Mouse (Mus musculus) hindbrain, embryonic 10.5 days (tissue): ENCODE data around the gene Ly75. TPM values are rescaled to one million over a fixed set of nuclear protein-coding genes. Genes with fewer than 3 reads are reported as not detected.

Experiments used
- DNase-seq: peaks from one replicate; pipeline ENCODE4 v3.0.0-alpha.2; 2017; ENCODE audit warnings: low spot score
- H3K27ac ChIP-seq: fragments of 300-500 bp; sonication (generic); 2 replicates; pipeline ENCODE4 v1.5.1; 2016; ENCODE audit warnings: mild to moderate bottlenecking, moderate library complexity
- H3K27me3 ChIP-seq: fragments of 300-500 bp; sonication (generic); 2 replicates; pipeline ENCODE4 v1.6.1; 2016; ENCODE audit warnings: mild to moderate bottlenecking; ENCODE audit not compliant: poor library complexity, insufficient read depth, severe bottlenecking
- H3K36me3 ChIP-seq: fragments of 300-500 bp; sonication (generic); 2 replicates; pipeline ENCODE4 v1.6.1; 2016; ENCODE audit warnings: mild to moderate bottlenecking, moderate library complexity
- H3K4me1 ChIP-seq: fragments of 300-500 bp; sonication (generic); replicated peaks from 2 replicates; pipeline ENCODE4 v1.6.1; 2016; ENCODE audit warnings: mild to moderate bottlenecking
- H3K4me3 ChIP-seq: fragments of 300-500 bp; sonication (generic); 2 replicates; pipeline ENCODE4 v1.5.1; 2016; ENCODE audit warnings: mild to moderate bottlenecking, moderate library complexity
- H3K9me3 ChIP-seq: fragments of 300-500 bp; sonication (generic); 2 replicates; pipeline ENCODE4 v1.6.1; 2016; ENCODE audit warnings: mild to moderate bottlenecking, moderate library complexity
- WGBS: fragments of 180-500 bp; shearing (Covaris S2); methylation state at CpG from one replicate; pipeline ENCODE4 v1.1.7; 2016; 5-methylcytosine and 5-hydroxymethylcytosine counted together
- polyA plus RNA-seq: library from polyadenylated mRNA; unstranded; fragments of >200 nt; fragmentation: Nextera tagmentation; extraction: Ambion mirVana; gene quantifications from 2 replicates; pipeline ENCODE4 v1.2.1, GENCODE M21; 2016

The Ly75 gene
- polyA plus RNA-seq, 1 experiment from 2014 or later: 2.7 TPM

DNA sequence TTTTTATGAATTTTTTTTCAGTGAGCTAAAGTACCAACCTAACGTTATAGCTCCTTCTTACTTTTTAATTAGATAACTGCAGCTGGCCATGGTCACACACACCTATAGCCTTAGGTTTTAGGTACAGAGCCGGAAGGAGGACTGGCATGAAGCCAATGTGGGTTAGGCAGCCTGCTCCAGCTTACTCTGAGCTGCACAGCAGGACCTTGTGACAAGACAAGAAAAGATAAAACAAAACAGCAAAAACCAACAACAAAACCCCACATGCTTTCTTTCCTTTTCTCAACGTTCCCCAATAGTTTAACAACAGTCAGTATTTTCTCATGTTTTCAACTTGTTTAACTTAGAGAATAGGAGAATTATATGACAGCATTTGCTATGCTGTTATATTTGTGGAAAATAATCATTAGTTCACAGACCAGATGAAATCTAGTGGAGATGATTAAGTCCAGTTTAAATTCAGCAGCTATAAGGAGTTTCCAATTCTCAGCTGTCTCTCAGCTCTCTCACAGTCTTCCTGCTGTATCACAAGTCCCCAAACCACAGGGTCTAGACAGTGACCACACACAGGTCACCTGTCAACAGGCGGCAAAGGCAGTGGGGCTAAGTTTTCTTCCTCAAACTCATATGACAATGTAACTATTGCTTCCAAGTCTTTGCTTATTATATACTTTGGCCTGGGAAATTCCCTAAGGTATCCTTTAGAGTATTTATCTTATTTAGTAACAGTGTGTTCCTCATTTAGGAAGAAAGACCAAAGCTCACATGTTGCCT is 40.8 kb downstream of the Ly75 start:
- 68% methylated on average over 4 of the region's 4 CpGs for WGBS
- no peak for DNase-seq

DNA sequence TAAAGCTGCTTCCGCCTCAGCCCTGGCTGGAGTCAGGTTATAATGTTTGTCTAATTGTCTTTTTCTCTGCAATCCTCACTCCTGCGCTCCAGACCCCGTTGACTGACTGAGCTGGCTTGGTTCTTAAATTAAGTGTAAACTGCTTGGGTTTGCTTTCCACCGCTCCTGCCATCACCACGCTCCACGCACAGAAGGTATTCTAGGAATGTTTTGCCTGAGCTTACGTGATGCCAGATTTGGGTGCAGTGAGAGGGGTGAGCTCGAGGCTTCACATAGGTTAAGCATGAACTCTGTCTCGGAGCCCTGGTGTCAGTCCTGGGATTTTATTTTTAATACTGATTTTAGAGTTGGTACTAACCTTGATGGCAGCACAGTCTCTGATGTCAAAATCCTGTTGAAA is 45.2 kb downstream of the Ly75 start:
- DNase-seq: no peak
- Histone ChIP-seq H3K36me3 (no peaks in the 10 kb centered on the region), H3K4me1 (0 out of 2 replicates have a peak, but pooled peaks cover 4% of the 10 kb centered on the region), H3K27ac (no peak overlapping the region), H3K27me3 (peaks cover 3% of the 10 kb centered on the region; the same call in 1 of the 2 replicates), H3K4me3 (no peak overlapping the region), H3K9me3 (no peaks in the 10 kb centered on the region)
- 34% methylated on average over 9 of the region's 9 CpGs for WGBS

More for the DNA sequence above, 40.8 kb downstream of the Ly75 start:
- no peak overlapping the region for H3K27ac ChIP-seq
- no peaks in the 10 kb centered on the region for H3K9me3 ChIP-seq
- H3K4me1 ChIP-seq: peaks cover 26% of the 10 kb centered on the region
- H3K36me3 ChIP-seq: no peaks in the 10 kb centered on the region
- no peak overlapping the region for H3K4me3 ChIP-seq
- peaks cover 3% of the 10 kb centered on the region; the same call in 1 of the 2 replicates for H3K27me3 ChIP-seq

DNA sequence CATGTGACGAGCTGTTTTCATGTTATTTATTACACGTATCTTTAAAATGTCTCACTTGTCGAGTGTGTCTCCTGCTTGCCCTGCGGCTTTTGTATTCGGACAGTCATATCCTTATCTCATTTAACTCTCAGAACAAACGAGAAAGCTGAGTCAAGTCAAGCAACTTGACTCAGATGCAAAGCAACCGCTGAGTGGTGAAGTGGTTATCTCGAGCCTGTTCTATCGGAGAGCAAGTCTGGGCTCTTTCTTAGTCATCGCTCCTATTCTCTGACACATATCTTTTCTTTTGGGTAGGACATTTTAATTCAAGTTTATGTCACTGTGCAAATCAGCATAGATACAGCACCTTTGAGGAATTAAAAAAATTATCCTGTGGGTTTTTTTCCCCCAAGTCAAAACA is 54.5 kb downstream of the Ly75 start:
- Histone ChIP-seq H3K36me3 (no peaks in the 10 kb centered on the region), H3K9me3 (no peaks in the 10 kb centered on the region), H3K27ac (no peak overlapping the region), H3K27me3 (no peaks in the 10 kb centered on the region), H3K4me1 (no peaks in the 10 kb centered on the region), H3K4me3 (no peak overlapping the region)
- no peak for DNase-seq
- 93% methylated on average over 10 of the region's 10 CpGs for WGBS

DNA sequence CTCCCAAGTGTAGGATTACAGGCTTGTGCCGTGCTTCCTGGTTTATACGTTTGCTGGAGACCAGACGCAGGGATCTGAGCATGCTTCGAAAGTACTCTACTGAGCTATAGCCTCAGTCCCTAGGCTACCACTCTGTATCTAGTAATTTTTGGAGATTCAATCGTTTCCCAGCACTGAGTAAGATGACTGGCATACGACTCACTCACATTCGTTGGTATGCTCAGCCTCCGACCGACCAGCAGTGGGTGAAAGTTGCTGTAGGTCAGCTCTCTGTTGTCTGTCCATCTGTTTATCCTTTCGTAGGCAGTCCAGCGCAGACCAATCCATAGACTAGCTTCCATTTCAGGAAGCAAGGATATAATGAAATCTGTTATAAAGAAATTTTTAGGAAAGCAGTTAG is 55.5 kb downstream of the Ly75 start:
- 90% methylated on average over 11 of the region's 11 CpGs for WGBS
- no peak overlapping the region for H3K4me3 ChIP-seq
- H3K27me3 ChIP-seq: no peaks in the 10 kb centered on the region
- no peaks in the 10 kb centered on the region for H3K36me3 ChIP-seq
- H3K27ac ChIP-seq: no peak overlapping the region
- no peaks in the 10 kb centered on the region for H3K4me1 ChIP-seq
- H3K9me3 ChIP-seq: no peaks in the 10 kb centered on the region
- no peak for DNase-seq

DNA sequence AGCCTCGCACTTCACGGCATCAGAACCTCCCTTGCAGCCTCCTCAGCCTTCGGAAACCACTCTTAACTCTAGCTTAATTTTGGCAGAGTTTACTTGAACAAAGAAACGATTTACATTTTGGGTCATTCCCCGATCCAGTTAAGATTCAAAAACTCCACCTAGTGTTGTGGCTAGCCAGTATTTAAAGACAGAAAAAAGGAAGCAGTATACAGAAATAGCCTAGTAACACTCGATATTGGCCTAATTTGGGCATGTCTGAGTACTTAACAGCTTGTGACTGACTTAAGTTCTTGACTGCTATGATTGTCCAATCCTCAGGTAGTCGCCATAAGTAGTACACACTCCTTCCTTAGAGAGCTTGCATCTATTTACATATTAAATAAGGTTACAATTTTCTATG is 56.2 kb downstream of the Ly75 start:
- Histone ChIP-seq H3K4me3 (no peak overlapping the region), H3K36me3 (no peaks in the 10 kb centered on the region), H3K27me3 (no peaks in the 10 kb centered on the region), H3K27ac (no peak overlapping the region), H3K9me3 (no peaks in the 10 kb centered on the region), H3K4me1 (no peaks in the 10 kb centered on the region)
- DNase-seq: no peak
- 93% methylated on average over 7 of the region's 7 CpGs for WGBS

DNA sequence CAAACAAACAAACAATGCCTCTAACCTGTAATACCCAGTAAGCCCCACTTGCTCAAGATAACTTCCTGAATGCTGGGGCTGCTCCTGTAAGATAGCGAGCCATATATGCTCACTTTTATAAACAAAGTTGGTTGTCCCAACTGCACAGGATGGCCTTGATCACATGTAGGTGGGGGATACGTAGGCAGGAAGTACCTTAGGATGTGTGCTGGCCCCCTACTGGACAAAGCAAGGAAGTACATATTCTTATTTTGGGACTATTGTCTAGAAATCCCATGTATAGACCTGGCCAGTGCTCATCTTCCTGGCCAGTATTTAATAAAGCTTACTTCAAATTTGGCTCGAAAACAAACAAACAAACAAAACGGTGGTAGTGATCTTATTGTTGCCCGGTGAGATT is 59.7 kb downstream of the Ly75 start:
- Histone ChIP-seq H3K4me1 (no peaks in the 10 kb centered on the region), H3K9me3 (no peaks in the 10 kb centered on the region), H3K27ac (no peak overlapping the region), H3K4me3 (no peak overlapping the region), H3K27me3 (no peaks in the 10 kb centered on the region), H3K36me3 (no peaks in the 10 kb centered on the region)
- WGBS: 85% methylated on average over 5 of the region's 5 CpGs
- no peak for DNase-seq

DNA sequence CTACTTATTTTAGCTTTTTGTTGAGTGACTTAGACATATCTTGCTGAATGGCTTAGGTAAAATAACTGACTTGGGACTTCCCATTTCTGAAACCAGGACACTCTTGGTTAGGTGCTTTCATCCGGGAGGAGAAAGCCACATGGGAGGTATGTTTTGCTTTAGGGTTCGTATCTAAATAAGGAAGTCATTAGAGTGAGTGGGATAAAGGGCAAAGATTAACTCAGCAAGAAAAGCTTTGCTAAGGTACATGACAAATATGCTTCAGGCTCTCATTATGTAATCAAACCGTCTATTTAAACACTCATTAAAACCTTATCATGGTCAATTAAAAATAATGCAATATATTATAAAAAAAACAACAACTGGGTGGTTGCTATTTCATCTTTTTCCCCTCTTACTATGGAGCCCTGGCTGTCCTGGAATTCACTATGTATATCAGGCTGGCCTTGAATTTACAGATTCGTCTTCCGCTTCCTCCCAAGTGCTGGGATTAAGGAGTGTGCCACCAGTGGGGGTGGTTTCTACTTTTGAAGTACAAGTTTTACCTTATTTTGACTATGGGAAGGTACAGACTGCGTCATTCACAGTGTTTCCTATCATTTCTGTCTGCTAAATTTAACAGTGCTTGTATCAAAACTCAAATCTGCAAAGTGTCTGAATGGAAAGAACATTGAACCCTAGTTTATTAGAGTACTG is 60.9 kb downstream of the Ly75 start:
- H3K9me3 ChIP-seq: no peaks in the 10 kb centered on the region
- 81% methylated on average over 6 of the region's 6 CpGs for WGBS
- H3K36me3 ChIP-seq: no peaks in the 10 kb centered on the region
- no peak for DNase-seq
- H3K4me3 ChIP-seq: no peak overlapping the region
- no peak overlapping the region for H3K27ac ChIP-seq
- no peaks in the 10 kb centered on the region for H3K27me3 ChIP-seq
- peaks cover 2% of the 10 kb centered on the region; the same call in 1 of the 2 replicates for H3K4me1 ChIP-seq

DNA sequence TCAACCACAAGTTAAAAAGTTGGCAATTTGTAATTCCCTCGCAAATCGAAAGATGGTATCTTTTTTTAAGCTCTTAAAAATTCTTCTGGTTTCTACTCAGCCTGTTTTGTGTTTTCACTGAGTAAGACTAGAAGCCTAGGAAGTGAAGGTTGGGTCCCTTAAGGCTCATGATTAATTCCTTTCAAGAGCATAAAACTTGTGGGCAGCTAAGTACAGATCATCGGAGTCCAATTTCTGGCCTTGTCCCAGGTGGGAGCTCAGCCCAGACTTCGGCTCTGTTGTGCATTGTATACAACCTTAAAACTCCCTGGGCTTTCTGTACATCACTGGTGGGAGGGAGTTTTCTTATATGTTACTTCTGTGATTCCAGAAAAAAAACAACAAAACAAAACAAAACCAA is 79.3 kb downstream of the Ly75 start:
- no peak for DNase-seq
- Histone ChIP-seq H3K36me3 (peaks cover 7% of the 10 kb centered on the region; the same call in 1 of the 2 replicates), H3K27ac (no peak overlapping the region), H3K27me3 (no peaks in the 10 kb centered on the region), H3K9me3 (no peaks in the 10 kb centered on the region), H3K4me1 (no peaks in the 10 kb centered on the region), H3K4me3 (no peak overlapping the region)
- WGBS: 92% methylated on average over 4 of the region's 4 CpGs

DNA sequence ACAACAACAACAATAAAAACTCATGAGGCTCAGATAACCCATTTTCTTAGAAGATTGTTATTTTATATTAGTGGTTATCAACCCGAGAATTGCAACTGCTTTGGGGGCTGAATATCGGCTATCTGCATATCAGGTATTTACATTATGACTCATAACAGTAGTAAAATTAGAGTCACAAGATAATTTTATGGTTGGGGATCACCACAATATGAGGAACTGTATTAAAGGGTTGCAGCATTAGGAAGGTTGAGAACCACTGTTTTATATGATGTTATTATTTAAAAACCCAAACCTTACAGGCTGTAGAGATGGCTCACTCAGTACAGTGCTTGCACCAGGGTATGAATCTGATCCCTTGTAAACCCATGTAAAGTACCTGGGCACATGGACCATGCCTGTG is 83.8 kb downstream of the Ly75 start:
- H3K27me3 ChIP-seq: no peaks in the 10 kb centered on the region
- H3K9me3 ChIP-seq: no peaks in the 10 kb centered on the region
- H3K36me3 ChIP-seq: 0 out of 2 replicates have a peak, but pooled peaks cover 8% of the 10 kb centered on the region
- H3K4me3 ChIP-seq: no peak overlapping the region
- WGBS: 94% methylated on average over 2 of the region's 2 CpGs
- H3K27ac ChIP-seq: no peak overlapping the region
- no peaks in the 10 kb centered on the region for H3K4me1 ChIP-seq
- no peak for DNase-seq

DNA sequence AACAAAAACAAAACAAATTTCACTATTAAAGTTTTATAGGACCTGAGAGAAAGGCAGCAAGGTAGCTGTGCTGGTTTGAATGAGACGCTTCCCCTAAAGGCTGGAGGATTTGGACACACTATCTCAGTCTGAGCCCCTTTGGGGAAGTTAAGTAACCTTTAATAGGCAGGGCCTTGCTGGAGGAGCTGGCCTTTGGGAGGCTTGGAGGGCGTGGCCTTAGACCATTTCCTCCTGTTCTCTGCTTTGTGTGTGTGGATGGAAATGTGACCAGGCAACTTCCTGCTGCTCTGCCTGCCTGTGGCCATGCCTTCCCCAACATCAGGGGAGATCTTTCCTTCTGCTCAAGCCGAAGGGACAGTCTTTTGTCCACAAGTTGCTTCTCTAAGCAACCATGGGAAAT is 84.8 kb downstream of the Ly75 start:
- Histone ChIP-seq H3K9me3 (no peaks in the 10 kb centered on the region), H3K36me3 (0 out of 2 replicates have a peak, but pooled peaks cover 13% of the 10 kb centered on the region), H3K27me3 (no peaks in the 10 kb centered on the region), H3K27ac (no peak overlapping the region), H3K4me1 (no peaks in the 10 kb centered on the region), H3K4me3 (no peak overlapping the region)
- DNase-seq: no peak
- WGBS: 79% methylated on average over 3 of the region's 3 CpGs

DNA sequence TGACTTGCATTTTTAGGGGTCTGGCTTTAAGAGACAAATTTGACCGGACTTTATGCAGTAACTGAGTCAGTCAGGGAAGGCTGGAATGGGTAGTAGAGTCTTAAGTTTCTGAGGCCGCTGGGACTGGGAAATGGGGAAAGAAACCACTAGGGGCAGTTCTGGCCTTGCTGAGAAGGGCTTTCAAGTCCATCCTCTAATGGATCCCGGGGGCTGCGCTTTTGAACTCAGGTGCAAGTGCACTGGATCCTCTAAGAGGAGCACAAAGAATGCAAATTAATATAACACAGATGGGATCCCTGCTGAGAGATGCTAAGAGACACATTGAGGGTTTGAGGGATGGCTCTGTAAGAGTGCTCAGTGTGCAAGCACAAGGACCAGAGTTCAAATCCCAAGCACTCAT is 91.7 kb downstream of the Ly75 start:
- H3K27ac ChIP-seq: no peak overlapping the region
- 85% methylated on average over 4 of the region's 4 CpGs for WGBS
- no peak overlapping the region for H3K4me3 ChIP-seq
- no peaks in the 10 kb centered on the region for H3K9me3 ChIP-seq
- no peaks in the 10 kb centered on the region for H3K4me1 ChIP-seq
- 0 out of 2 replicates have a peak, but pooled peaks cover 8% of the 10 kb centered on the region for H3K36me3 ChIP-seq
- DNase-seq: no peak
- H3K27me3 ChIP-seq: no peaks in the 10 kb centered on the region

DNA sequence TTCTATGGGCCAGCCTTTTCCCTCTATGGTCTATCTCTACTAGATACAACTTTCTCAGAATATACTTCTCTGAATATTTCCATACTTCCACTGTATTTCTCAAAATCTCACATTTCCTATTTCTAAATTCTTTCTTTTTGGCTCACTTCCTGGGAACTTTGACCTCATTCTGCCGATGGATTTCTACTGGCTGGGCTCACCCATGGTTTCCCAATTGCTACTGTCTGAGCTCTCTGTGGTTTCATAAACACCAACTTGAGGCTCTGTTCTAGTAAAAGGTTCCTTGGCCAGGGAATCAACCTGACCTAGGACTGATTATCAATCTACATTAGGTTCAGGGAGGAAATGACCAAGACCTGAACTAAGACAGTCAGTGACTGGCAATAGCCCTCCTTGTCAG is 93.7 kb downstream of the Ly75 start:
- Histone ChIP-seq H3K4me1 (no peaks in the 10 kb centered on the region), H3K9me3 (no peaks in the 10 kb centered on the region), H3K36me3 (0 out of 2 replicates have a peak, but pooled peaks cover 4% of the 10 kb centered on the region), H3K27ac (no peak overlapping the region), H3K4me3 (no peak overlapping the region), H3K27me3 (peaks cover 11% of the 10 kb centered on the region)
- WGBS: 91% methylated on average over 1 of the region's 1 CpGs
- DNase-seq: no peak

DNA sequence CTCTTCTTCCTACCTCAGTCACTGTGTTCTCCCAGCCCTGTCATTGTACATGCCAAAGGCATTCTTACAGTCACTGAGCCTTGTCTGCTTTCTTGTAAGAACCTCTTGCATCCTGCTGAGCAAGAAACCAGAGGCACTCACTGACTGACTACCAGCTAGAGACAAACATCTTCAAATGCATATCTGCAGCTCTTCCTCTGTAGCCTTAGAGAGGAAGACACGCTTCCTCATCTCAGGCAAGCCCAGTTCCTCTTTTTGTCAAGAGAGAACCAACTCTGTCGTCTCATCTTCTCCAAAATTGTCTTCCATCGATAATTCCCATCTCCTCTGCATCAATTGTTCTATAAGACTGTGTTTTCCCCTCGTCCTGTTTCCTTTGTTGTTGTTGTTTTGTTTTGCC is 94.5 kb downstream of the Ly75 start:
- Histone ChIP-seq H3K27ac (no peak overlapping the region), H3K9me3 (no peaks in the 10 kb centered on the region), H3K36me3 (0 out of 2 replicates have a peak, but pooled peaks cover 2% of the 10 kb centered on the region), H3K4me3 (no peak overlapping the region), H3K4me1 (peaks cover 5% of the 10 kb centered on the region), H3K27me3 (peaks cover 17% of the 10 kb centered on the region)
- 79% methylated on average over 4 of the region's 4 CpGs for WGBS
- no peak for DNase-seq
